Mouse (Mus musculus) neural tube, embryonic 11.5 days (tissue): ENCODE measurements around the gene Hist3h2a. TPM values are rescaled to one million over a fixed set of nuclear protein-coding genes. Genes with fewer than 3 reads are reported as not detected.
A peak's percentile ranks its signal among the peaks of the same experiment; 100 is the strongest.

Experiments used
- ATAC-seq: fragments of 200-750 bp; cut with Nextera tagmentation; 2 replicates; pipeline ENCODE4 v1.8.0; 2017; ENCODE audit warnings: moderate number of reproducible peaks, mild to moderate bottlenecking, moderate TSS enrichment, moderate library complexity; ENCODE audit not compliant: insufficient read depth, low FRiP score, low TSS enrichment
- DNase-seq: peaks from one replicate; pipeline ENCODE4 v3.0.0-alpha.2; 2015; ENCODE audit warnings: low spot score
- H3K27ac ChIP-seq: fragments of 300-500 bp; sonication (generic); 2 replicates; pipeline ENCODE4 v1.5.1; 2014; ENCODE audit warnings: low read depth, mild to moderate bottlenecking, low read length
- H3K27me3 ChIP-seq: fragments of 300-500 bp; sonication (generic); 2 replicates; pipeline ENCODE4 v1.6.1; 2014; ENCODE audit warnings: mild to moderate bottlenecking, low read length, mixed read lengths; ENCODE audit not compliant: control insufficient read depth, insufficient read depth
- H3K36me3 ChIP-seq: fragments of 300-500 bp; sonication (generic); 2 replicates; pipeline ENCODE4 v1.6.1; 2014; ENCODE audit warnings: mild to moderate bottlenecking, low read length, moderate library complexity, mixed read lengths; ENCODE audit not compliant: control insufficient read depth, insufficient read depth
- H3K4me1 ChIP-seq: fragments of 300-500 bp; sonication (generic); 2 replicates; pipeline ENCODE4 v1.6.1; 2014; ENCODE audit warnings: low read length, mixed read lengths; ENCODE audit not compliant: control insufficient read depth, insufficient read depth
- H3K4me2 ChIP-seq: fragments of 300-500 bp; sonication (generic); 2 replicates; pipeline ENCODE4 v1.6.1; 2014; ENCODE audit warnings: low read depth, mild to moderate bottlenecking, moderate library complexity
- H3K4me3 ChIP-seq: fragments of 300-500 bp; sonication (generic); 2 replicates; pipeline ENCODE4 v1.5.1; 2014; ENCODE audit warnings: low read depth, low read length
- H3K9ac ChIP-seq: fragments of 300-500 bp; sonication (generic); 2 replicates; pipeline ENCODE4 v1.6.1; 2014; ENCODE audit warnings: mild to moderate bottlenecking, low read length
- H3K9me3 ChIP-seq: fragments of 300-500 bp; sonication (generic); 2 replicates; pipeline ENCODE4 v1.6.1; 2016; ENCODE audit warnings: low read length; ENCODE audit not compliant: control insufficient read depth
- WGBS: fragments of 180-500 bp; shearing (Covaris S2); extraction: QIAGEN DNeasy Blood & Tissue Kit; methylation state at CpG from one replicate; pipeline ENCODE4 v1.1.7; 2014; 5-methylcytosine and 5-hydroxymethylcytosine counted together
- polyA plus RNA-seq: library from polyadenylated mRNA; unstranded; fragments of >200 nt; fragmentation: Nextera tagmentation; extraction: Ambion mirVana; gene quantifications from 2 replicates; pipeline ENCODE4 v1.2.1, GENCODE M21; 2014

Gene Hist3h2a
- polyA plus RNA-seq, 1 experiment from 2014 or later: 61.4 TPM

DNA sequence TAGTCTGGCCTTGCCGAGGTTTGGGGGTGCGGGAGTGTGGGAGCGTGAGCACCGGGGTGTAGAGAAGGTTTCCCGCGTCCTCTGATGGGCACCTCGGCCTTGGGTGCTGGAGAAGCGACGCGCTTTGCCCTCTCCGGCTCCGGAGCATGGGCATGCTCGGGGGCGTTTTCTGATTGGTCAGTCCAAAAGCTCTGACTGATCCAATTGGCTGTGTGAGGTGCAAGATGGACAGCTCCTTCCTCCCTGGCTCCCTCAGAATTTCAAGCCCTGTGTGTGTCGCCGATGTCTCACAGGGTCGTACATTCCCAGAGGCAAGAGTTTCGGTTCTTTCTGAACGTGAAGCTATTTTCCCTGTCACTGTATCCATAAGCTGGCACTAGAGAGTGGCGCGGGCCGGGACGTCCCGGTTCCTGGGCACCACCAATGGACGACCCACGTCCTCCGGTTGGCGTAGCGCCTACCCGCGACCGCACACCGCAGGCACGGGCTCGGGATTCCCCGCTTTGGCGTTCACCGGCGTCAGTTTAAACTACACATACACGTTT is 5.5 kb downstream of the Hist3h2a start:
- H3K36me3 ChIP-seq: no peaks in the 10 kb centered on the region
- WGBS: 3% methylated on average over 40 of the region's 40 CpGs
- no peak overlapping the region for H3K27ac ChIP-seq

GRCm38 (mm10) chr11:58961364-58962177 is 7.1 kb downstream of the Hist3h2a start:
- no peak overlapping the region for H3K9ac ChIP-seq
- WGBS: 63% methylated on average over 50 of the region's 50 CpGs
- no peak overlapping the region for H3K4me3 ChIP-seq
- H3K4me1 ChIP-seq: peaks cover 16% of the 10 kb centered on the region
- ATAC-seq: no peak
- no peak overlapping the region for H3K27ac ChIP-seq
- no peaks in the 10 kb centered on the region for H3K9me3 ChIP-seq
- no peak for DNase-seq
- H3K4me2 ChIP-seq: no peak overlapping the region
- H3K36me3 ChIP-seq: no peaks in the 10 kb centered on the region
- no peaks in the 10 kb centered on the region for H3K27me3 ChIP-seq

More for the DNA sequence above, 5.5 kb downstream of the Hist3h2a start:
- DNase-seq: peak; percentile 82
- Histone ChIP-seq H3K4me3 (peak overlapping the region; percentile 34), H3K9ac (peak overlapping the region; percentile 36), H3K9me3 (no peaks in the 10 kb centered on the region), H3K4me1 (peaks cover 23% of the 10 kb centered on the region), H3K27me3 (no peaks in the 10 kb centered on the region), H3K4me2 (peak overlapping the region; percentile 59)
- peak; percentile 80; the same call in 1 of the 2 replicates for ATAC-seq

DNA sequence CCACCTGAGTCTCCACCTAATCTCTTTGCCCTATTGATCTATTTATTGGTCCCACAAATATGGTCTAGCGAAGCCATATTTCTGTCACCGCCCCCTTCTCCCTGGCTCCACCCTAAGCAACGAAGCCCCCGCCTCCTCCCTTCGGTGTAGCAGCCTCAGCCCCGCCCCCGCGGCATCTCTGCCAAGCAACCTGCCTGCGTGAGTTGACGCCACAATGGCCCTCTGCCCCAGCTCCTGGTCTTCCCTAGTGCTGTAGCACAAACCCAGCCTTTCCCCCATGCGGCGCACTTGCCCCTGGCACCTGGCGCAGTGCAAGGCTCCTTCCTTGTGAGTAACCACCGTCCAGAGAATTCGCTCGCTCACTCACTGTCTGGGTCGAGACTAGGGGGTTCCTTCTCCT is 9.1 kb downstream of the Hist3h2a start:
- H3K9me3 ChIP-seq: no peaks in the 10 kb centered on the region
- no peak overlapping the region for H3K27ac ChIP-seq
- 0 out of 2 replicates have a peak, but pooled peaks cover 5% of the 10 kb centered on the region for H3K4me1 ChIP-seq
- ATAC-seq (no peak), DNase-seq (no peak)
- H3K27me3 ChIP-seq: no peaks in the 10 kb centered on the region
- no peak overlapping the region for H3K9ac ChIP-seq
- WGBS: 38% methylated on average over 17 of the region's 17 CpGs
- H3K36me3 ChIP-seq: no peaks in the 10 kb centered on the region
- no peak overlapping the region for H3K4me3 ChIP-seq
- H3K4me2 ChIP-seq: no peak overlapping the region

GRCm38 (mm10) chr11:58964216-58964615 is 9.7 kb downstream of the Hist3h2a start:
- DNase-seq (no peak), ATAC-seq (no peak)
- Histone ChIP-seq H3K27me3 (no peaks in the 10 kb centered on the region), H3K36me3 (no peaks in the 10 kb centered on the region), H3K4me1 (0 out of 2 replicates have a peak, but pooled peaks cover 5% of the 10 kb centered on the region), H3K27ac (no peak overlapping the region), H3K4me3 (no peak overlapping the region), H3K9me3 (no peaks in the 10 kb centered on the region), H3K9ac (no peak overlapping the region), H3K4me2 (no peak overlapping the region)
- 89% methylated on average over 7 of the region's 7 CpGs for WGBS

GRCm38 (mm10) chr11:58965001-58965760 is 10.7 kb downstream of the Hist3h2a start:
- no peak overlapping the region for H3K4me2 ChIP-seq
- H3K9ac ChIP-seq: no peak overlapping the region
- H3K36me3 ChIP-seq: peaks cover 1% of the 10 kb centered on the region; the same call in 1 of the 2 replicates
- H3K27ac ChIP-seq: no peak overlapping the region
- DNase-seq: no peak
- 0 out of 2 replicates have a peak, but pooled peaks cover 5% of the 10 kb centered on the region for H3K4me1 ChIP-seq
- WGBS: 54% methylated on average over 12 of the region's 12 CpGs
- no peaks in the 10 kb centered on the region for H3K9me3 ChIP-seq
- no peak overlapping the region for H3K4me3 ChIP-seq
- ATAC-seq: no peak
- no peaks in the 10 kb centered on the region for H3K27me3 ChIP-seq

DNA sequence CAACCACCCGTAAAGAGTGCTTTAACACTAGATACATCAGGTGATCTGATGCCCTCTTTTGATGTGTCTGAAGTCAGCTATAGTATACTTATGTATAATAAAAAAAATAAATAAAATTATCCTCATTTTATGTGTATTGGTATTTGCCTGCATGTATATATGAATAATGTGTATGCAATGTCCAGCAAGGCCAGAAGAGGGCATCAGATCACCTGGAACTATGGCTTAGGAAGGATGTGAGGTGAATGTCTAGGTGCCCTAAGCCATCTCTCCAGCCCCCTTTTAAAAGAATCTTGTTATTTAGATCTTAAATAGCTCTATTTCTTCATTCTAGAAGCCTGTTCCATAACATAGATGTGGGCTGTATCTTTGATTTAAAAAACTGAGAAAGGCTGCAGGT is 12.9 kb downstream of the Hist3h2a start:
- DNase-seq (no peak), ATAC-seq (no peak)
- Histone ChIP-seq H3K4me1 (0 out of 2 replicates have a peak, but pooled peaks cover 5% of the 10 kb centered on the region), H3K27me3 (no peaks in the 10 kb centered on the region), H3K27ac (no peak overlapping the region), H3K4me3 (no peak overlapping the region), H3K36me3 (peaks cover 4% of the 10 kb centered on the region; the same call in 1 of the 2 replicates), H3K9ac (no peak overlapping the region), H3K4me2 (no peak overlapping the region), H3K9me3 (no peaks in the 10 kb centered on the region)
- 97% methylated on average over 1 of the region's 1 CpGs for WGBS

DNA sequence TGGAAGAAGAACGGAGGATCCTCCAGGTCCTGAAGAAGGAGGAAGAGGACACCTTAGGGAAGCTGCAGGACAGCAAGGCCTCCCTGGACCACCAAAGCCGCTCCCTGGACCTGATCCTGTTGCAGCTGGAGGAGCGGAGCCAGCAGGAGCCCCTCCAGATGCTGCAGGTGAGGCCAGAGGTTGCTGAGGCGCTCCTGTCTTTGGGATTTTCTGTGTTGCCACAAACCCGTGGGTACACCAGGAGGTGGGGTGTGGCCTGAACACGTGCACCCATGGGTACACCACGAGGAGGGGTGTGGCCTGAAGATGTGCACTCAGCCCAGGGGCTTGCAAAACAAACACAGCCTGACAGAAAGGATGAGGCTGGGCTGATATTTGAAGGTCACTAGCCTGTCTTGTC is 14.1 kb downstream of the Hist3h2a start:
- no peak for ATAC-seq
- Histone ChIP-seq H3K27me3 (no peaks in the 10 kb centered on the region), H3K36me3 (peaks cover 4% of the 10 kb centered on the region; the same call in 1 of the 2 replicates), H3K27ac (no peak overlapping the region), H3K9me3 (no peaks in the 10 kb centered on the region), H3K4me3 (no peak overlapping the region), H3K4me1 (0 out of 2 replicates have a peak, but pooled peaks cover 5% of the 10 kb centered on the region), H3K9ac (no peak overlapping the region), H3K4me2 (no peak overlapping the region)
- DNase-seq: no peak
- 87% methylated on average over 7 of the region's 7 CpGs for WGBS

DNA sequence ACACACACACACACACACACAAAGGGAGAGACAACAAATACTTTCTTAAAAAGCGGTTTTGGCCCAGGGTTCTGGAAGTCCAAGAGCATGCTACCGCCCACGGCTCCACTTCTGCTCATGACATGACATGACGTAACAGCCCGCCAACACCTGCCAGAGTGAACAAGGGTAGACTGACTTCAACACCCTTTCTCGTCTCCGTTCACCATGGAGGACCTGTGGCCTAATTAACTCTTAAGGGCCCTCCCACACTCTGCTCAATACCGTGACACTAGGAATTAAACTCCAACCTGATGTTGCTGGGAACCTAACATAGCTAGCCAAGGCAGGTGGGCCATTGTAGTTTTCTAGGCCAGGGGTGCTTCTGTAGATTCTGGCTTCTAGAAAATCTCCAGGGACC is 14.5 kb downstream of the Hist3h2a start:
- DNase-seq (no peak), ATAC-seq (no peak)
- peaks cover 4% of the 10 kb centered on the region; the same call in 1 of the 2 replicates for H3K36me3 ChIP-seq
- no peak overlapping the region for H3K27ac ChIP-seq
- H3K9me3 ChIP-seq: no peaks in the 10 kb centered on the region
- H3K4me3 ChIP-seq: no peak overlapping the region
- H3K4me1 ChIP-seq: 0 out of 2 replicates have a peak, but pooled peaks cover 5% of the 10 kb centered on the region
- no peaks in the 10 kb centered on the region for H3K27me3 ChIP-seq
- WGBS: 86% methylated on average over 8 of the region's 8 CpGs
- no peak overlapping the region for H3K9ac ChIP-seq
- no peak overlapping the region for H3K4me2 ChIP-seq
